Mouse (Mus musculus) liver, embryonic 15.5 days (tissue): ENCODE results near the gene Nup50. TPM values are rescaled to one million over a fixed set of nuclear protein-coding genes. Genes with fewer than 3 reads are reported as not detected.

ENCODE experiments used
- ATAC-seq: fragments of 200-750 bp; cut with Nextera tagmentation; 2 replicates; pipeline ENCODE4 v1.8.0; 2017; ENCODE audit warnings: moderate number of reproducible peaks, mild to moderate bottlenecking, moderate library complexity; ENCODE audit not compliant: insufficient read depth
- H3K27ac ChIP-seq: fragments of 300-500 bp; sonication (generic); replicated peaks from 2 replicates; pipeline ENCODE4 v1.5.1; 2015; ENCODE audit warnings: mild to moderate bottlenecking, inconsistent platforms
- H3K27me3 ChIP-seq: fragments of 300-500 bp; sonication (generic); 2 replicates; pipeline ENCODE4 v1.6.1; 2015; ENCODE audit warnings: mild to moderate bottlenecking, inconsistent platforms
- H3K36me3 ChIP-seq: fragments of 300-500 bp; sonication (generic); replicated peaks from 2 replicates; pipeline ENCODE4 v1.6.1; 2015; ENCODE audit warnings: moderate library complexity, mild to moderate bottlenecking, inconsistent platforms
- H3K4me1 ChIP-seq: fragments of 300-500 bp; sonication (generic); replicated peaks from 2 replicates; pipeline ENCODE4 v1.6.1; 2015; ENCODE audit warnings: inconsistent platforms
- H3K4me2 ChIP-seq: fragments of 300-500 bp; sonication (generic); 2 replicates; pipeline ENCODE4 v1.6.1; 2015; ENCODE audit warnings: moderate library complexity, mild to moderate bottlenecking, inconsistent platforms
- H3K4me3 ChIP-seq: fragments of 300-500 bp; sonication (generic); replicated peaks from 2 replicates; pipeline ENCODE4 v1.5.1; 2015; ENCODE audit warnings: mild to moderate bottlenecking, inconsistent platforms
- H3K9ac ChIP-seq: fragments of 300-500 bp; sonication (generic); 2 replicates; pipeline ENCODE4 v1.6.1; 2015; ENCODE audit warnings: moderate library complexity, mild to moderate bottlenecking, inconsistent platforms
- H3K9me3 ChIP-seq: fragments of 300-500 bp; sonication (generic); replicated peaks from 2 replicates; pipeline ENCODE4 v1.6.1; 2016; ENCODE audit warnings: inconsistent platforms
- WGBS: fragments of 180-500 bp; shearing (Covaris S2); methylation state at CpG from one replicate; pipeline ENCODE4 v1.1.7; 2015; ENCODE audit warnings: mixed read lengths; ENCODE audit not compliant: insufficient replicate concordance; 5-methylcytosine and 5-hydroxymethylcytosine counted together
- microRNA-seq: library from miRNA; unstranded; fragments of <30 nt; microRNA quantifications from one replicate; pipeline ENCODE4, GENCODE M21; 2016
- polyA plus RNA-seq: library from polyadenylated mRNA; unstranded; fragments of >200 nt; fragmentation: Nextera tagmentation; extraction: Ambion mirVana; gene quantifications from 2 replicates; pipeline ENCODE4 v1.2.1, GENCODE M21; 2015

The Nup50 gene
- polyA plus RNA-seq, 1 experiment from 2014 or later, result 25.4 TPM

DNA sequence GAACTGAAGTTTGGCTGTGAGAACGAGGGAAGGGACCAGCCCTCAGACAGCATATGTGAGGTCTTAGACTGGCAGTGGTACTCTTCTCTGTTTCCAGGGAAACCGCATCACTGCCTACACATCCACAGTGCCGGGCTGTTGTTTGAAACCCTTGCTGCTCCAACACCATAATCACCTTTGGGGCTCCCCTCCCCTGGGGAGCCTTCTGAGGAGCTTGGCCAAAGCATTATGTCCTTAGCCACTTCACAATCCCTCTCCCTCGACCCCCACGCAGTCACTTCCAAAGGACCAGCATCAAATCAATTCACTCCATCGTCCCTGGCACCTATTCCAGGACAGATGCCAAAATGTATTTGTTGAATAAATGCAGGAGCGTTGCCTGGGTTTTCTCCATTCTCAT lies 66.6 kb downstream of the Nup50 start:
- WGBS, result 54% methylated on average over 7 of the region's 7 CpGs
- H3K4me3 ChIP-seq, result no peak overlapping the region
- H3K9ac ChIP-seq, result no peak overlapping the region
- H3K4me1 ChIP-seq, result peaks cover 21% of the 10 kb centered on the region
- no peaks in the 10 kb centered on the region for H3K36me3 ChIP-seq
- peaks cover 46% of the 10 kb centered on the region for H3K27me3 ChIP-seq
- H3K9me3 ChIP-seq, result no peaks in the 10 kb centered on the region
- H3K27ac ChIP-seq, result no peak overlapping the region
- no peak for ATAC-seq
- no peak overlapping the region for H3K4me2 ChIP-seq

Small RNA genes lying within 50 kb of the gene (microRNA-seq; reads per million reads assigned to microRNA genes)
- 5.3 reads per million, percentile 17 among the genes with 10 or more reads in this experiment for gene Mir1249

Other genes starting within 250 kb of the Nup50 start
- gene Arhgap8, start 203.4 kb upstream of the Nup50 start, polyA plus RNA-seq, result 0.40 and 0.43 TPM in 2 replicates
- 0.03 TPM in 1 of 2 replicates, not detected in the other for gene Phf21b, start 67.4 kb upstream of the Nup50 start, polyA plus RNA-seq
- 0.29 and 0.37 TPM in 2 replicates for gene Gm29666, start 3.4 kb upstream of the Nup50 start, polyA plus RNA-seq
- gene 5031439G07Rik, start 65.1 kb downstream of the Nup50 start, polyA plus RNA-seq, result 2.0 and 3.9 TPM in 2 replicates
- gene Upk3a, start 93.7 kb downstream of the Nup50 start, polyA plus RNA-seq, result not detected in 2 replicates
- 6.0 and 7.5 TPM in 2 replicates for gene Fam118a, start 105.5 kb downstream of the Nup50 start, polyA plus RNA-seq
- gene Smc1b, start 208.6 kb downstream of the Nup50 start, polyA plus RNA-seq, result 0.12 and 0.16 TPM in 2 replicates
- not detected in 2 replicates for gene Ribc2, start 208.7 kb downstream of the Nup50 start, polyA plus RNA-seq